Mouse (Mus musculus) limb, embryonic 10.5 days (tissue): ENCODE results near the gene Pspn. TPM values are rescaled to one million over a fixed set of nuclear protein-coding genes. Genes with fewer than 3 reads are reported as not detected.

Experiments
- polyA plus RNA-seq: library from polyadenylated mRNA; unstranded; fragments of >200 nt; fragmentation: Nextera tagmentation; extraction: Ambion mirVana; gene quantifications from 2 replicates; pipeline ENCODE4 v1.2.1, GENCODE M21; 2016

The Pspn gene
- polyA plus RNA-seq, 1 experiment from 2014 or later = not detected

Other genes starting within 250 kb of the Pspn start
- 10.8 and 12.7 TPM in 2 replicates for gene Nrtn, start 242.5 kb downstream of the Pspn start, polyA plus RNA-seq
- 46.0 and 50.3 TPM in 2 replicates for gene Dus3l, start 235.3 kb downstream of the Pspn start, polyA plus RNA-seq
- 1.5 and 2.2 TPM in 2 replicates for gene Prr22, start 229.8 kb downstream of the Pspn start, polyA plus RNA-seq
- gene Rfx2, start 169.0 kb downstream of the Pspn start, polyA plus RNA-seq = 3.2 and 4.5 TPM in 2 replicates
- not detected in 2 replicates for gene Acsbg2, start 125.6 kb downstream of the Pspn start, polyA plus RNA-seq
- 0.50 and 0.73 TPM in 2 replicates for gene 1700061G19Rik, start 124.5 kb downstream of the Pspn start, polyA plus RNA-seq
- 79.0 and 90.2 TPM in 2 replicates for gene Mllt1, start 64.6 kb downstream of the Pspn start, polyA plus RNA-seq
- not detected in 2 replicates for gene Acer1, start 17.9 kb downstream of the Pspn start, polyA plus RNA-seq
- gene Clpp, start 9.7 kb downstream of the Pspn start, polyA plus RNA-seq = 189 and 200 TPM in 2 replicates
- gene Alkbh7, start 2.7 kb downstream of the Pspn start, polyA plus RNA-seq = 44.2 and 44.9 TPM in 2 replicates
- 76.4 and 80.8 TPM in 2 replicates for gene Gtf2f1, start 11.3 kb upstream of the Pspn start, polyA plus RNA-seq
- 0.20 and 0.45 TPM in 2 replicates for gene Gm17949, start 11.5 kb upstream of the Pspn start, polyA plus RNA-seq
- 47.0 and 48.8 TPM in 2 replicates for gene Khsrp, start 31.5 kb upstream of the Pspn start, polyA plus RNA-seq
- gene Slc25a41, start 41.6 kb upstream of the Pspn start, polyA plus RNA-seq = not detected in 2 replicates
- 1.9 and 2.7 TPM in 2 replicates for gene Crb3, start 59.1 kb upstream of the Pspn start, polyA plus RNA-seq
- gene Slc25a23, start 59.8 kb upstream of the Pspn start, polyA plus RNA-seq = 2.5 and 3.9 TPM in 2 replicates
- 0.66 and 0.97 TPM in 2 replicates for gene Dennd1c, start 78.5 kb upstream of the Pspn start, polyA plus RNA-seq
- 3.3 and 5.4 TPM in 2 replicates for gene Tubb4a, start 87.8 kb upstream of the Pspn start, polyA plus RNA-seq
- 7.4 and 7.8 TPM in 2 replicates for gene Tnfsf9, start 105.3 kb upstream of the Pspn start, polyA plus RNA-seq
- not detected in 2 replicates for gene Cd70, start 149.8 kb upstream of the Pspn start, polyA plus RNA-seq
- 0.15 TPM in 2 replicates for gene Tnfsf14, start 194.2 kb upstream of the Pspn start, polyA plus RNA-seq
- gene C3, start 228.1 kb upstream of the Pspn start, polyA plus RNA-seq = 0.03 and 0.15 TPM in 2 replicates
- 24.7 and 26.7 TPM in 2 replicates for gene Gpr108, start 248.4 kb upstream of the Pspn start, polyA plus RNA-seq
- gene Trip10, start 249.4 kb upstream of the Pspn start, polyA plus RNA-seq = 34.7 and 42.9 TPM in 2 replicates